Mouse (Mus musculus) liver, embryonic 14.5 days (tissue): Measurements from ENCODE around the gene Ifit2. TPM values are rescaled to one million over a fixed set of nuclear protein-coding genes. Genes with fewer than 3 reads are reported as not detected.
"Not testable (repeated sequence)": the region's sequence is repeated elsewhere in the genome, so short reads cannot be mapped to it uniquely, and the experiment has no call there.

Experiments used
- ATAC-seq: fragments of 200-750 bp; cut with Nextera tagmentation; 2 replicates; pipeline ENCODE4 v1.8.0; 2017; ENCODE audit warnings: moderate number of reproducible peaks, mild to moderate bottlenecking, moderate library complexity; ENCODE audit not compliant: insufficient read depth
- DNase-seq, 3 experiments: peaks; one replicate each; pipeline ENCODE4 v3.0.0-alpha.2; 2012 to 2013; ENCODE audit warnings: low read depth in 3 of 3, low spot score in 3 of 3
- H3K27ac ChIP-seq: fragments of 300-500 bp; sonication (generic); 2 replicates; pipeline ENCODE4 v1.5.1; 2014; ENCODE audit warnings: moderate library complexity, mild to moderate bottlenecking, control low read depth, inconsistent platforms
- H3K27me3 ChIP-seq: fragments of 300-500 bp; sonication (generic); 2 replicates; pipeline ENCODE4 v1.6.1; 2014; ENCODE audit warnings: mild to moderate bottlenecking, low read length, moderate library complexity; ENCODE audit not compliant: control insufficient read depth, insufficient read depth
- H3K36me3 ChIP-seq: fragments of 300-500 bp; sonication (generic); replicated peaks from 2 replicates; pipeline ENCODE4 v1.6.1; 2014; ENCODE audit warnings: low read depth; ENCODE audit not compliant: control insufficient read depth, insufficient read depth
- H3K4me1 ChIP-seq, 2 experiments: fragments of 200-500 bp in 1 of 2; fragments of 300-500 bp in 1 of 2; sonication (generic) in 1 of 2; replicated peaks; 2 replicates each; pipeline ENCODE4 v1.6.1; 2012 to 2014; ENCODE audit warnings: antibody characterized with exemption in 1 of 2, inconsistent platforms in 1 of 2, low read length in 1 of 2; ENCODE audit not compliant: control insufficient read depth in 2 of 2, insufficient read depth in 2 of 2
- H3K4me2 ChIP-seq: fragments of 300-500 bp; sonication (generic); 2 replicates; pipeline ENCODE4 v1.6.1; 2014; ENCODE audit warnings: low read depth, mild to moderate bottlenecking, control low read depth, moderate library complexity
- H3K4me3 ChIP-seq, 2 experiments: fragments of 200-500 bp in 1 of 2; fragments of 300-500 bp in 1 of 2; sonication (generic) in 1 of 2; 2 replicates each; pipeline ENCODE4 v1.5.1; 2012 to 2014; ENCODE audit warnings: low read depth in 2 of 2, low read length in 2 of 2, mild to moderate bottlenecking in 2 of 2, control low read depth in 1 of 2, inconsistent platforms in 1 of 2, moderate library complexity in 1 of 2; ENCODE audit not compliant: insufficient read depth in 1 of 2
- H3K9ac ChIP-seq: fragments of 300-500 bp; sonication (generic); replicated peaks from 2 replicates; pipeline ENCODE4 v1.6.1; 2014; ENCODE audit warnings: mild to moderate bottlenecking, control low read depth, moderate library complexity
- H3K9me3 ChIP-seq: fragments of 300-500 bp; sonication (generic); 2 replicates; pipeline ENCODE4 v1.6.1; 2016; ENCODE audit warnings: low read length, mixed read lengths; ENCODE audit not compliant: control insufficient read depth
- CTCF ChIP-seq: IDR thresholded peaks from 2 replicates; pipeline ENCODE4 v1.5.1; 2016; ENCODE audit warnings: antibody characterized with exemption, low read depth, control low read depth
- EP300 ChIP-seq: IDR thresholded peaks from 2 replicates; pipeline ENCODE4 v1.6.1; 2016; ENCODE audit warnings: antibody characterized with exemption, low read depth
- WGBS: fragments of 180-500 bp; shearing (Covaris S2); extraction: QIAGEN DNeasy Blood & Tissue Kit; methylation state at CpG from one replicate; pipeline ENCODE4 v1.1.7; 2014; ENCODE audit not compliant: insufficient replicate concordance; 5-methylcytosine and 5-hydroxymethylcytosine counted together
- polyA plus RNA-seq, 2 experiments: library from polyadenylated mRNA; depleted of rRNA in 1 of 2; stranded (reverse) in 1 of 2; unstranded in 1 of 2; fragments of >200 nt; fragmentation: Nextera tagmentation in 1 of 2; extraction: Ambion mirVana in 1 of 2; gene quantifications; 2 replicates each; pipeline versions ENCODE4 v1.2.1 to v1.2.3; 2012 to 2014

Gene Ifit2
- polyA plus RNA-seq, 2 experiments, result 2.1 to 2.8 TPM

- no peak overlapping the region for H3K4me2 ChIP-seq
- TF ChIP-seq CTCF (no peak), EP300 (no peak)
- no peak overlapping the region for H3K27ac ChIP-seq
- no peak for DNase-seq
- ATAC-seq, result no peak
- H3K4me3 ChIP-seq, result no peak overlapping the region
- H3K9ac ChIP-seq, result no peak overlapping the region
- no peaks in the 10 kb centered on the region for H3K36me3 ChIP-seq
- no peaks in the 10 kb centered on the region for H3K9me3 ChIP-seq
- H3K27me3 ChIP-seq, result no peaks in the 10 kb centered on the region
- WGBS, result 57% methylated on average over 3 of the region's 3 CpGs
- H3K4me1 ChIP-seq, result no peaks in the 10 kb centered on the region
Observed at GRCm38 (mm10) chr19:34605472-34605871, 55.0 kb downstream of the Ifit2 start.

DNA sequence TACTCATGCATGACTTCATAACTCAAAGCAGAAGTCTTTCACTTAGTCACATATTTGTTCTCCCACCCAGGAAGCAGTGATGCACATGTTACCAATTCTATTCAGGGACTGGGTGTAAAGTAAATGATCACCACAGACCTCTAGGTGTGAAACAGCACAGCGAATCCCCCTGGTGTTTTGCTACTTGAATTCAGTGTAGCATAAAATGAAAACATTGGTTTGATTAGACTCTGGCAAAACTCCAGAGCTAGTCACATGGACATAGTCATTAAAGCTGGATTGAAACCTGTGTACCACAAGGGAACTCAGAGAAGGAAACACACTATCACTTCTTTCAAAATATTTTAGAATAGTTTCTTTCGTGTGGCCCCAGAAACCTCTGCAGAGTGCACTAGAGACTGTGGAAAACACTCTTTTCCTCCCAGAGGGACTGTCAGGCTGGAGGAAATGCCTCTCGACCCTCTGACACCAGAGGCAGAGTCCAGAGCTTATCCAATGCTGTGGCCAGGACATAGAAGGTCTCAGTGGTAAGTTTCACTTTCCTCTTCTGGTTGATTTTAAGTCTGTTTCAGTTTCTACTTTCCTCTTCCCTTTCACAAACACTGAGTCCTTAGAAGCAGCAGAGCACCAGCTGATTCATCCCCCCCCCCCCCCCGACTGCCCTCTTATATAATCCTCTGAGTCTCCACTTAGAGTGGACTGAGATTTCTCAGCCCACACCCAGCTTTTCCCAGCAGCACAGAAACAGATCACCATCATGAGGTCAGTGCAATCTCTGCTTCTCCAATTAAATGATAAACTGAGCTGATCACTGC lies 57.0 kb downstream of the Ifit2 start, which contains the start of gene Ifit3b:
Gene Ifit3b (plus strand): TSS at position 734 of the 815 bp plus-strand sequence.
- peak; percentile 50 for ATAC-seq
- H3K4me3 ChIP-seq, H3K27ac ChIP-seq, H3K9me3 ChIP-seq, H3K27me3 ChIP-seq, H3K4me2 ChIP-seq, DNase-seq, H3K4me1 ChIP-seq, H3K36me3 ChIP-seq, H3K9ac ChIP-seq: not testable (repeated sequence)
- WGBS, result 24% methylated on average over 4 of the region's 4 CpGs

GRCm38 (mm10) chr19:34610118-34610517 lies 59.6 kb downstream of the Ifit2 start:
- H3K4me3 ChIP-seq, H3K4me1 ChIP-seq, H3K9me3 ChIP-seq, H3K9ac ChIP-seq, DNase-seq, H3K4me2 ChIP-seq, ATAC-seq, H3K27ac ChIP-seq, H3K36me3 ChIP-seq, H3K27me3 ChIP-seq: not testable (repeated sequence)
- WGBS, result 41% methylated on average over 3 of the region's 3 CpGs

DNA sequence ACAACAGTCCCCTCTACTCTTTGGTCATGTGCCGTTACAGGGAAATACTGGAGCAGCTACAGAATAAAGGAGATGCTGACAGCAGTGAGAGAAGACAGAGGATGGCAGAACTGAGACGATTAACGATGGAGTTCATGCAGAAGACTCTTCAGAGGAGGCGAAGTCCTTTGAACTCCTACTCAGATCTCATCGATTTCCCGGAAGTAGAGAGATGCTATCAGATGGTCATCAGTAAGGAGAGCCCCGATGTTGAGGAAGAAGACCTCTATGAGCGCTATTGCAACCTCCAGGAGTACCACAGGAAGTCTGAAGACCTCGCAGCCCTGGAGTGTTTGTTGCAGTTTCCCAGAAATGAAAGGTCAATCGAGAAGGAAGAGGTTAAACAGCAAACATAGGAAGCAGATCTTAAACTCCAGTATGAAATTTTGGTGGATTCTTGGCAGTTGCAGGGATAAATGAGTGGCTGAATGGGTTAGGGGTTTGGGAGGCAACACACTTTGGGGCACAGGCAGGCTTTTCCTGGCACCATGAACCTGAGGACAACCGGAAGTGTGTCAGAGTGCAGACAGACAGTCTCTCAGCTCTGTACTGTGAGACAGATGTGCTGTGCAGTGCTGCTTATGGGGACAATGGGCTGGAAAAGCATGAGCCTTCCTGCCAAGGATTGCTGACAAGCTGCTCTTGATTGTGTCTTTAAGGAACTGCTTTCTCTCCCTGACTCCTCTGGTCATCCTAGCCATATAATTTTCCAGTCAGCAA lies 61.9 kb downstream of the Ifit2 start:
- not testable (repeated sequence) for H3K27ac ChIP-seq, H3K36me3 ChIP-seq, H3K4me2 ChIP-seq, DNase-seq, H3K4me1 ChIP-seq, H3K9ac ChIP-seq, ATAC-seq, H3K9me3 ChIP-seq, H3K4me3 ChIP-seq, H3K27me3 ChIP-seq
- WGBS, result 63% methylated on average over 5 of the region's 11 CpGs

DNA sequence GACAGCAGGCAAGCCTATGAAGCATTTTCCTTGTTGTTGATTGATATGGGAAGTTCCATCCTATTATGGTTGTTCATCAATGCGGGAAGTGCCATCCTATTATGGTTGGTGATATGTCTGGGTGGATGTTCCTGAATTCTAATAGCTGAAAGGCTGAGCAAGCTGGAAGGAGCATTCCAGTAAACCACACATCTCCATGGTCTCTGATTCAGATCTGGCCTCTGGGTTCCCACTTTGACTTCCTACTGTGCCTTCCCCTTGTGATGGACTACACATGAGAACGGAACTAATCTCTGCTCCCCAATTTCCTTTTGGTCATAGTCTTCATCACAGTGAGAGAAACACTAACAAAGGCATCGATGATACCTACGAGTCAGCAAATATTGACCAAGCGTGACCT lies 70.4 kb downstream of the Ifit2 start:
- 66% methylated on average over 5 of the region's 5 CpGs for WGBS
- DNase-seq, result no peak
- Histone ChIP-seq H3K9ac (no peak overlapping the region), H3K36me3 (no peaks in the 10 kb centered on the region), H3K4me1 (no peaks in the 10 kb centered on the region), H3K27me3 (no peaks in the 10 kb centered on the region), H3K27ac (no peak overlapping the region), H3K4me3 (no peak overlapping the region), H3K4me2 (no peak overlapping the region), H3K9me3 (no peaks in the 10 kb centered on the region)
- TF ChIP-seq CTCF, result no peak
- no peak for ATAC-seq
